Mouse (Mus musculus) limb, embryonic 11.5 days (tissue): ENCODE measurements around the gene Selenoo. TPM values are rescaled to one million over a fixed set of nuclear protein-coding genes. Genes with fewer than 3 reads are reported as not detected.

Experiments used
- ATAC-seq: fragments of 200-750 bp; cut with Nextera tagmentation; 2 replicates; pipeline ENCODE4 v1.8.0; 2017; ENCODE audit warnings: low read depth; ENCODE audit not compliant: insufficient number of reproducible peaks, low FRiP score, low TSS enrichment
- DNase-seq: peaks from one replicate; pipeline ENCODE4 v3.0.0-alpha.2; 2015; ENCODE audit warnings: low spot score
- H3K27ac ChIP-seq: fragments of 300-500 bp; sonication (generic); replicated peaks from 2 replicates; pipeline ENCODE4 v1.5.1; 2014; ENCODE audit warnings: low read depth, mild to moderate bottlenecking, low read length
- H3K27me3 ChIP-seq: fragments of 300-500 bp; sonication (generic); 2 replicates; pipeline ENCODE4 v1.6.1; 2014; ENCODE audit warnings: mild to moderate bottlenecking, low read length, mixed read lengths; ENCODE audit not compliant: control insufficient read depth, insufficient read depth
- H3K36me3 ChIP-seq: fragments of 300-500 bp; sonication (generic); 2 replicates; pipeline ENCODE4 v1.6.1; 2014; ENCODE audit warnings: mild to moderate bottlenecking, low read length, moderate library complexity, mixed read lengths; ENCODE audit not compliant: control insufficient read depth, insufficient read depth
- H3K4me1 ChIP-seq: fragments of 300-500 bp; sonication (generic); 2 replicates; pipeline ENCODE4 v1.6.1; 2014; ENCODE audit warnings: low read length, mixed read lengths; ENCODE audit not compliant: control insufficient read depth, insufficient read depth
- H3K4me2 ChIP-seq: fragments of 300-500 bp; sonication (generic); 2 replicates; pipeline ENCODE4 v1.6.1; 2014; ENCODE audit warnings: low read depth, mild to moderate bottlenecking, moderate library complexity; ENCODE audit not compliant: severe bottlenecking
- H3K4me3 ChIP-seq: fragments of 300-500 bp; sonication (generic); 2 replicates; pipeline ENCODE4 v1.5.1; 2014; ENCODE audit warnings: low read depth, low read length
- H3K9ac ChIP-seq: fragments of 300-500 bp; sonication (generic); 2 replicates; pipeline ENCODE4 v1.6.1; 2014; ENCODE audit warnings: mild to moderate bottlenecking, low read length
- H3K9me3 ChIP-seq: fragments of 300-500 bp; sonication (generic); 2 replicates; pipeline ENCODE4 v1.6.1; 2016; ENCODE audit warnings: low read length; ENCODE audit not compliant: control insufficient read depth
- WGBS: fragments of 180-500 bp; shearing (Covaris S2); extraction: QIAGEN DNeasy Blood & Tissue Kit; methylation state at CpG from one replicate; pipeline ENCODE4 v1.1.7; 2014; 5-methylcytosine and 5-hydroxymethylcytosine counted together
- polyA plus RNA-seq: library from polyadenylated mRNA; unstranded; fragments of >200 nt; fragmentation: Nextera tagmentation; extraction: Ambion mirVana; gene quantifications from 2 replicates; pipeline ENCODE4 v1.2.1, GENCODE M21; 2014

The Selenoo gene
- polyA plus RNA-seq, 1 experiment from 2014 or later: 15.4 TPM

DNA sequence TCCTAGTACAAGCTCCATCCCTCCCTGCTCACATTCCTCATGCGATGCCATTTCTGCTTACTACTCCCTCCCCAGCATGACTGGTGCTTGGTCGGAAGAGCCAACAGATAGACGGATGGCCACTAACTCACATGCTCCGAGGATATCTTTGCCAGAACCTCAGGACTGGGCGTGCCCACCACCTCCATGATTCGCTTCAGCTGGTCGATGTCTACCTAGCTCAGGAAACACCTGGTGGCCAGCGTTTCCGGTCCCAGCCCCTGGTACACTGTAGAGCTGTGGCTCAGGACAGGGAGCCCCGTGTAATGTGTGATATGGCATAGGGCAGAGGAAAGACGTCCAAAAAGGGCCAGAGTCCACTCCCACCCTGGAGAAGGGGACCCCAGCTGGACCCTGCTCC lies 56.1 kb downstream of the Selenoo start:
- 92% methylated on average over 11 of the region's 11 CpGs for WGBS
- no peaks in the 10 kb centered on the region for H3K36me3 ChIP-seq
- H3K9ac ChIP-seq: no peak overlapping the region
- H3K27me3 ChIP-seq: peaks cover 13% of the 10 kb centered on the region; the same call in 1 of the 2 replicates
- no peak for ATAC-seq
- DNase-seq: no peak
- H3K27ac ChIP-seq: no peak overlapping the region
- peaks cover 25% of the 10 kb centered on the region for H3K4me1 ChIP-seq
- no peak overlapping the region for H3K4me2 ChIP-seq
- no peaks in the 10 kb centered on the region for H3K9me3 ChIP-seq
- no peak overlapping the region for H3K4me3 ChIP-seq

DNA sequence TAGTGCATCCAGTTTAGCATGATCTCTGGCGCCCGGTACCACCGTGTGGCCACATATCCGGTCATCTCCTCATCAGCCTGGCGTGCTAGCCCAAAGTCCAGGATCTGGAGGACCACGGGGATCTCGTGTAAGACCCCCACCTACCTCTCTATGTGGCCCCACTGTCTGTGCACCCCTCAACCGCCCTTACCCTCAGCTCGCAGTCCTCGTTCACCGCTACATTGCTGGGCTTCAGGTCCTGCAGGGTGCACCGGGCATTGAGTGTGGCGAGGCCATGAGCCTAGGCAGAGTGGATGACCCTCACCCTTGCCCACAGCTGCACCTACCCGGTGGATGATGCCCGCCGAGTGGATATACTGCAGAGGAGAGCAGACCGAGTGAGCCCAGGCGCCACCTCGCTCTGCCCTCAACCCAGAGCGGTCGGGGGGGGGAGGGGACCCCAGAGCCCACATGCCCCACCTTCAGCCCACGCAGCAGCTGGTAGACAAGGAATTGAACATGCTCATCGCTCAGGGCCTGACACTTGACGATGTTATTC lies 57.0 kb downstream of the Selenoo start:
- DNase-seq (no peak), ATAC-seq (no peak)
- Histone ChIP-seq H3K36me3 (no peaks in the 10 kb centered on the region), H3K9me3 (no peaks in the 10 kb centered on the region), H3K4me3 (peak overlapping the region; percentile 24; the same call in 1 of the 2 replicates), H3K9ac (0 out of 2 replicates have a peak overlapping the region, but pooled peaks have one; percentile 22), H3K27ac (no peak overlapping the region), H3K4me2 (peak overlapping the region; percentile 74; the same call in 1 of the 2 replicates), H3K27me3 (peaks cover 13% of the 10 kb centered on the region; the same call in 1 of the 2 replicates), H3K4me1 (peaks cover 21% of the 10 kb centered on the region)
- 65% methylated on average over 24 of the region's 24 CpGs for WGBS

DNA sequence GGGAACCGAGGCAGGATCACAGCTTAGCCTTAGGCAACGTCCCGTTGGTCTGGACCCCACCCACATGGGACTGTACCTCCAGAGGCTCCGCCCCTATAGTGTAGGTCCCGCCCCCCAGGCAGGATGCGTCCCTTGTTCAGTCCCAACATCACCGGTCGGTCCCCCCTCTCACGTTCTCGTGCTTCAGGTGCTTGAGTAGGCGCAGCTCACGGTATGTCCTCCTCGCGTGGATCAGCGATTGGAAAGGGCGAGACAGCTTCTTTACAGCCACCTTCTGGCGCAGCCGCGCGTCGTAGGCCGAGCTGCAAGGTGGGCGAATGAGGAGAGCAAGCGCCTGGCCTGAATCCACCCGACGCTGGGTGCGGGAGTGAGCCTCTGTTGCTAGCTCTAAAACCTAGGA lies 57.7 kb downstream of the Selenoo start:
- no peaks in the 10 kb centered on the region for H3K9me3 ChIP-seq
- ATAC-seq (0 out of 2 replicates have a peak, but pooled peaks have one; percentile 32), DNase-seq (peak; percentile 77)
- WGBS: 2% methylated on average over 27 of the region's 27 CpGs
- peak overlapping the region; percentile 74 for H3K4me2 ChIP-seq
- peaks cover 16% of the 10 kb centered on the region for H3K4me1 ChIP-seq
- H3K9ac ChIP-seq: peak overlapping the region; percentile 37; the same call in 1 of the 2 replicates
- H3K27me3 ChIP-seq: peaks cover 13% of the 10 kb centered on the region; the same call in 1 of the 2 replicates
- no peaks in the 10 kb centered on the region for H3K36me3 ChIP-seq
- H3K27ac ChIP-seq: no peak overlapping the region
- peak overlapping the region; percentile 24 for H3K4me3 ChIP-seq

DNA sequence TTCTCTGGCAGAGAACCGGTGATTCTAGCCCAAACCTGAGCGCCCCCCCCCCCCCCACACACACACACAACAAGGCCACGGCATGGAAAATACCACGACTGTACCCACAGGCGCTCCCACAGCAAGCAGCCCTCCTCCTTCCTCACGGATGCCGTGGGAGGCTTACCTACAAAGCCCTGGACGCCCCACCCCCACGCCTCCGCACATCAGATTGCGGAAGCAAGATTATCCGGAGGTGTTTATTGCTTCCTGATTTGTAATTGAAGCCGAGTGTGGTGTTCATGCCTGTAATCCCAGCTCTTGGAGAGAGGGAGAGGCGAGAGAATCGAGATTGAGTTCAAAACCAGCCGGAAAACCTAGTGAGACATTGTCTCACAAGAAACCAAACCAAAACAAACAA lies 58.1 kb downstream of the Selenoo start:
- Histone ChIP-seq H3K9ac (peak overlapping the region; percentile 37; the same call in 1 of the 2 replicates), H3K27me3 (peaks cover 13% of the 10 kb centered on the region; the same call in 1 of the 2 replicates), H3K27ac (no peak overlapping the region), H3K9me3 (no peaks in the 10 kb centered on the region), H3K4me3 (peak overlapping the region; percentile 24), H3K4me1 (peaks cover 16% of the 10 kb centered on the region), H3K36me3 (no peaks in the 10 kb centered on the region), H3K4me2 (peak overlapping the region; percentile 74)
- WGBS: 3% methylated on average over 16 of the region's 16 CpGs
- ATAC-seq (no peak), DNase-seq (peak; percentile 54)

DNA sequence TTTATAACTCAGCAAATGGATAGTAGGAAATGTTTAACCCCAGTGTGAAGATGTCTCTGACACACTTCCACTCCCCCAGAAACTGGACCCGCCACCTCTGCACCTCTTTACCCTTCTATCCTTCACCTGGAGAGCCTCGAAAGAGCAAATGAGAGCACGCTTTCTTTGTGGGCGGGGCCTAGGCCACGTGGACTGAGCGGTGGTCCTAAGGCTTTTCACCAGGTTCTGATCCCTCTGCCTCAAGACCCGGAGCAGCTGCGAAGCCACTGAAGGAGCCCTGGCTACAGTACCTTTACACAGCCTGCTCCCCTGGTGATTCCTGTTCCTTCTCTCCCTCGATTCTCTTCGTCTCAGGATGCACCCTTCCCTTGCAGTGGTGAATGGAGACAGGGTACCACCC lies 58.6 kb downstream of the Selenoo start:
- Histone ChIP-seq H3K9me3 (no peaks in the 10 kb centered on the region), H3K27ac (no peak overlapping the region), H3K27me3 (peaks cover 13% of the 10 kb centered on the region; the same call in 1 of the 2 replicates), H3K4me3 (peak overlapping the region; percentile 24; the same call in 1 of the 2 replicates), H3K4me2 (peak overlapping the region; percentile 74), H3K9ac (no peak overlapping the region), H3K36me3 (no peaks in the 10 kb centered on the region), H3K4me1 (peaks cover 20% of the 10 kb centered on the region)
- 24% methylated on average over 10 of the region's 10 CpGs for WGBS
- ATAC-seq: no peak
- no peak for DNase-seq

DNA sequence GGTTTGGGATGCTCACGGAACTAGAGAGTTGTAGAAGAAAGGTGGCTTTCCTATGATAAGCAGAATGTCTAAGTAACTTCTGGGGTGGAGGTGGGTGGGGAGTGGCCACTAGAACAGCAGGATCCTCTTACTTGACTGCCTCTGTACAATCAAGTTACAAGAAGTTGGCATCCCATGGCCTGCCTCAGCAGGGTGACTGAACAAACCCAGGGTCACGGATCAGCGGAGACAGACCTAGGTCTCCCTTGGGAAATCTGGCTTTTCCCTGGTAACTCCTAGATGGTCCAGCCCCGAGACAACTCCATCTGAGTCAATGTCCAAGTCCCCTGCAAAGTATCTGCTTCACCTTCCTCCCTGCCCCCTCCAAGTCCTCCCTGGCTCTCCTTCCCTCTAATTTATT lies 59.0 kb downstream of the Selenoo start:
- Histone ChIP-seq H3K4me1 (peaks cover 21% of the 10 kb centered on the region), H3K27ac (no peak overlapping the region), H3K9ac (no peak overlapping the region), H3K9me3 (no peaks in the 10 kb centered on the region), H3K36me3 (no peaks in the 10 kb centered on the region), H3K27me3 (peaks cover 13% of the 10 kb centered on the region; the same call in 1 of the 2 replicates), H3K4me3 (no peak overlapping the region), H3K4me2 (no peak overlapping the region)
- DNase-seq (no peak), ATAC-seq (no peak)
- 55% methylated on average over 4 of the region's 4 CpGs for WGBS

DNA sequence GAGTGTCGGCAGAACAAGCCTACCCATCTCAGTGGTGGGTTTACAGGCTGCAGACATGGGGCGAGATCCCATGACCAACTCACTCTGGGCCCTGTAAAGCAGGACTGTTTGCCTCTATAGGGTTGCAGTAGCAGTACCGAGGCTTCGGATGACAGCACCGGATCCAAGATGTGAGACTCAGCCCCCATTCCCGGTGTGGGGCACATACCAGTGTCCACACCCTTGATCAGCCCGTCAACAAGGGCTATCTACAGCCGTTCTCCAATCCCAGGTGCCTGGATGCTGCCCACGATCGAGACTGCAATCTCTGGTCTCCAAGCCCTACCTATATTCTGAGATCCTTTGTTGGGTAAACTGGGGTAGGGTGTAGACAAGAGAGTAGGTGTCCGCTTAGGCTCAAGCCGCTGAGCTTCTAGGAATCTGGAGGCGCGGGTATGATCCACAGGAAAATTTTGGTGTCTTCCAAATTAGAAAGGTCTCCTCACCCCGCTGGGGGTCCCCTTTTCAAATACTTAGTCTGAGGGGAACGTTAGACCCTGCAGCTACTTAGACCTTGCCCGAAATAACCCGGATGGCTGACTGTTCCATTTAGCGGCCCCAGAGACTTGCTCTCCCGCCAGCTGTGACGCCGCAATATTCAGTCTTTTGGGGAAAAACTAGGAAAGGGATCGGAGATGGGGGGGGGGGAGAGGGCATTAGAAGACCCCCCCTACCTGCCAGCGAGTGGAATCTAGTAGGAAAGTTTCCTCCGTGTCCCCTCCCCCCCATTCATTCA lies 59.8 kb downstream of the Selenoo start:
- Histone ChIP-seq H3K4me1 (peaks cover 21% of the 10 kb centered on the region), H3K4me3 (peak overlapping the region; percentile 67), H3K27me3 (peaks cover 13% of the 10 kb centered on the region; the same call in 1 of the 2 replicates), H3K4me2 (peak overlapping the region; percentile 96), H3K9ac (peak overlapping the region; percentile 79), H3K27ac (0 out of 2 replicates have a peak overlapping the region, but pooled peaks have one; percentile 42), H3K9me3 (no peaks in the 10 kb centered on the region), H3K36me3 (no peaks in the 10 kb centered on the region)
- no peak for ATAC-seq
- no peak for DNase-seq
- whole genome bisulfite sequencing: 8% methylated on average over 25 of the region's 25 CpGs

DNA sequence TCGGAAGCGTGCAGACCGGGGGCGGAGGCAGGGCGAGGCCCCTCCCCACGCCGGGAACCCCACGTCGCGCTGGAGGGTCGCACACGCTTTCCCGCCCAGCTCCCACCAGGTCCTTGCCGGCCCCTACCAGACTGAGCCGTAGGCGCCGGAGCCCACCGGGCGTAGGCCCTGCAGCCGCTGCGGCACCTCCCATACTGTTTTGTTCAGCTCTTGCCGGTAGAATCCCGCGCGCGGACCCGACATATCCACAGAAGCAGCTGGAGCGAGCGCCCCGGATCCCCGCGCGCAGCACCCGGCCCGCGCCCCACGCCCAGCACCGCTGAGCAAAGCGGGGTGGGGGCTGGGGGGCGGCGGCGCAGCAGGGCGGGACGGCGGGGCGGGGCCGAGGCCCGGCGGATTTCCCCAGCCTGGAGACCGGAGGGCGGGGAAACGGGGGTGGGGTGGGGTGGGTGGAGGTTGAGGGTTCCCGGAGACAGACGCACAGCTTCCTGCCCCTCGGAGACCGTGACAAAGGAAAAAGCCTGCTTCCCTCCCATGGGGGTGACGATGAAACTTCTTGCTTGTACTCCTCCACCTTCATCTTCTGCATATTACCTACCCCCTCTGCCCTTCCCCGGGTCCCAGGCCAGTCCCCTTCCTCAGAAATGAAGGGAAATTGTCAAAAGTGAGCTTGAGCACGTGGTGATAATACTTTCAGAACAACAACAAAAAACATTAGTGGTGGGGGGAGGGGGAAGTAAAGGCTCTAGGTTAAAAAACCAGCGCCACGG lies 60.6 kb downstream of the Selenoo start, which contains the start of gene Mapk11:
TSS of gene Mapk11 (minus strand) at position 358 of the 770 bp plus-strand sequence.
- under 1% methylated on average over 57 of the region's 61 CpGs for WGBS
- Histone ChIP-seq H3K36me3 (peaks cover 3% of the 10 kb centered on the region; the same call in 1 of the 2 replicates), H3K4me3 (peak within 1 kb of the TSS; percentile 67), H3K27ac (0 out of 2 replicates have a peak within 1 kb of the TSS, but pooled peaks have one; percentile 42), H3K4me2 (peak within 1 kb of the TSS; percentile 96), H3K9me3 (no peaks in the 10 kb centered on the region), H3K4me1 (peaks cover 21% of the 10 kb centered on the region), H3K9ac (peak within 1 kb of the TSS; percentile 79), H3K27me3 (peaks cover 13% of the 10 kb centered on the region; the same call in 1 of the 2 replicates)
- peak; percentile 49; the same call in 1 of the 2 replicates for ATAC-seq
- DNase-seq: peak; percentile 63
